In genomic region chr17:51740246-51740645, GRCm38 (mm10) we compare ENCODE assay signal across 16 mouse cellular contexts.
DNase-seq lines count a peak whose midpoint lies in the region; ATAC-seq and TF ChIP-seq lines count a peak whose summit lies in the region.
"Had no signal": no experiment of that assay in that cellular context is flagged by ENCODE, and none has a peak within 500 bp of the region (broad histone marks: within the 10 kb centered on the region; RNA-seq: fewer than 3 reads in every experiment).

No protein-coding gene starts in this region.

- H3K4me3 ChIP-seq in hindbrain, embryonic 14.5 days (replicated peaks; ENCODE audit: low read length): no peak overlapping the region
- no peak overlapping the region for H3K4me3 ChIP-seq in hindbrain, embryonic 13.5 days
- H3K4me3 ChIP-seq in lung, embryonic 14.5 days (ENCODE audit: low read depth, low read length): no peak overlapping the region
- H3K4me3 ChIP-seq in lung, postnatal 0 days (ENCODE audit: low read depth, low read length): no peak overlapping the region
- no peak overlapping the region for H3K4me3 ChIP-seq in intestine, embryonic 16.5 days (ENCODE audit: low read length)
- H3K4me3 ChIP-seq: heart, embryonic 12.5 days; hindbrain, embryonic 10.5 days; liver, embryonic 12.5 days; stomach, embryonic 15.5 days had no signal

- no peak for DNase-seq in hindbrain, embryonic 14.5 days (ENCODE audit: low spot score)
- no peak for DNase-seq in lung, embryonic 14.5 days
- DNase-seq in lung, postnatal 0 days (ENCODE audit: low spot score): no peak
- DNase-seq in ES-CJ7 (ENCODE audit: low read depth, low spot score): peak; percentile 25
- DNase-seq in lung, postnatal 14 days: no peak
- DNase-seq: adrenal gland, adult 2 months; cerebellum, adult 9-11 months; gastrocnemius, postnatal 36 days; right cerebral cortex, postnatal 25 days had no signal

- H3K36me3 ChIP-seq in hindbrain, embryonic 14.5 days (replicated peaks; ENCODE audit: control insufficient read depth, insufficient read depth): peaks cover 32% of the 10 kb centered on the region
- H3K36me3 ChIP-seq in hindbrain, embryonic 13.5 days: peaks cover 30% of the 10 kb centered on the region
- H3K36me3 ChIP-seq in lung, embryonic 14.5 days (ENCODE audit: insufficient read depth): 0 out of 2 replicates have a peak, but pooled peaks cover 2% of the 10 kb centered on the region
- no peaks in the 10 kb centered on the region for H3K36me3 ChIP-seq in lung, postnatal 0 days (ENCODE audit: insufficient read depth, low read length)
- no peaks in the 10 kb centered on the region for H3K36me3 ChIP-seq in intestine, embryonic 16.5 days (ENCODE audit: control insufficient read depth, insufficient read depth, low read length)
- H3K36me3 ChIP-seq: liver, embryonic 12.5 days; stomach, embryonic 15.5 days had no signal

- TF ChIP-seq CTCF in lung, embryonic 14.5 days (IDR thresholded peaks at IDR 0.05; ENCODE audit: low read depth): no peak
- TF ChIP-seq CTCF in lung, postnatal 0 days (IDR thresholded peaks at IDR 0.05): no peak

- TF ChIP-seq EP300 in lung, postnatal 0 days (IDR thresholded peaks at IDR 0.05): no peak

- 80% methylated on average over 15 of the region's 15 CpGs for WGBS in hindbrain, embryonic 14.5 days
- WGBS in hindbrain, embryonic 13.5 days: 86% methylated on average over 15 of the region's 15 CpGs
- 76% methylated on average over 15 of the region's 15 CpGs for WGBS in lung, embryonic 14.5 days
- WGBS in lung, postnatal 0 days: 76% methylated on average over 15 of the region's 15 CpGs
- 68% methylated on average over 15 of the region's 15 CpGs for WGBS in intestine, embryonic 16.5 days

- H3K4me2 ChIP-seq in hindbrain, embryonic 14.5 days (replicated peaks): no peak overlapping the region
- no peak overlapping the region for H3K4me2 ChIP-seq in hindbrain, embryonic 13.5 days
- H3K4me2 ChIP-seq in lung, embryonic 14.5 days: no peak overlapping the region
- H3K4me2 ChIP-seq in lung, postnatal 0 days (replicated peaks; ENCODE audit: low read depth, low read length): no peak overlapping the region
- no peak overlapping the region for H3K4me2 ChIP-seq in intestine, embryonic 16.5 days (ENCODE audit: low read depth, low read length)
- H3K4me2 ChIP-seq: heart, embryonic 12.5 days; liver, embryonic 12.5 days; stomach, embryonic 15.5 days had no signal

- ATAC-seq in hindbrain, embryonic 14.5 days (ENCODE audit: low FRiP score): peak; percentile 41; the same call in 1 of the 2 replicates
- no peak for ATAC-seq in hindbrain, embryonic 13.5 days (ENCODE audit: low FRiP score)
- ATAC-seq in lung, embryonic 14.5 days (ENCODE audit: insufficient read depth): peak; percentile 47
- no peak for ATAC-seq in lung, postnatal 0 days
- ATAC-seq in intestine, embryonic 16.5 days: peak; percentile 56; the same call in 1 of the 2 replicates
- ATAC-seq: liver, embryonic 12.5 days; Patski had no signal

- H3K9me3 ChIP-seq in hindbrain, embryonic 14.5 days (ENCODE audit: control insufficient read depth, low read length): no peaks in the 10 kb centered on the region
- no peaks in the 10 kb centered on the region for H3K9me3 ChIP-seq in hindbrain, embryonic 13.5 days
- H3K9me3 ChIP-seq in lung, embryonic 14.5 days (ENCODE audit: low read depth, low read length): no peaks in the 10 kb centered on the region
- no peaks in the 10 kb centered on the region for H3K9me3 ChIP-seq in lung, postnatal 0 days (ENCODE audit: low read length)
- no peaks in the 10 kb centered on the region for H3K9me3 ChIP-seq in intestine, embryonic 16.5 days (ENCODE audit: control insufficient read depth, low read length)
- H3K9me3 ChIP-seq: heart, embryonic 12.5 days; hindbrain, embryonic 10.5 days; liver, embryonic 12.5 days; stomach, embryonic 15.5 days had no signal

- H3K27ac ChIP-seq in hindbrain, embryonic 14.5 days: 0 out of 2 replicates have a peak overlapping the region, but pooled peaks have one; percentile 5
- H3K27ac ChIP-seq in hindbrain, embryonic 13.5 days: no peak overlapping the region
- no peak overlapping the region for H3K27ac ChIP-seq in lung, embryonic 14.5 days (ENCODE audit: low read depth)
- H3K27ac ChIP-seq in lung, postnatal 0 days (ENCODE audit: low read length): no peak overlapping the region
- H3K27ac ChIP-seq in intestine, embryonic 16.5 days (ENCODE audit: low read length): no peak overlapping the region
- H3K27ac ChIP-seq: hindbrain, embryonic 10.5 days; liver, embryonic 12.5 days; stomach, embryonic 15.5 days had no signal

- no peaks in the 10 kb centered on the region for H3K4me1 ChIP-seq in hindbrain, embryonic 14.5 days (replicated peaks; ENCODE audit: control insufficient read depth, insufficient read depth, low read length)
- H3K4me1 ChIP-seq in hindbrain, embryonic 13.5 days (replicated peaks): peaks cover 11% of the 10 kb centered on the region
- no peaks in the 10 kb centered on the region for H3K4me1 ChIP-seq in lung, embryonic 14.5 days (ENCODE audit: insufficient read depth)
- H3K4me1 ChIP-seq in lung, postnatal 0 days (ENCODE audit: insufficient read depth, low read depth, low read length): no peaks in the 10 kb centered on the region; the same call in 1 of the 2 replicates
- peaks cover 2% of the 10 kb centered on the region; the same call in 1 of the 2 replicates for H3K4me1 ChIP-seq in intestine, embryonic 16.5 days (ENCODE audit: control insufficient read depth, insufficient read depth, low read length)
- H3K4me1 ChIP-seq: heart, embryonic 12.5 days; liver, embryonic 12.5 days; stomach, embryonic 15.5 days had no signal

- H3K27me3 ChIP-seq in hindbrain, embryonic 14.5 days (ENCODE audit: control insufficient read depth, insufficient read depth, low read length): no peaks in the 10 kb centered on the region
- H3K27me3 ChIP-seq in hindbrain, embryonic 13.5 days: no peaks in the 10 kb centered on the region
- no peaks in the 10 kb centered on the region for H3K27me3 ChIP-seq in lung, embryonic 14.5 days (ENCODE audit: insufficient read depth, low read length)
- no peaks in the 10 kb centered on the region for H3K27me3 ChIP-seq in lung, postnatal 0 days (replicated peaks; ENCODE audit: insufficient read depth, low read length)
- H3K27me3 ChIP-seq in intestine, embryonic 16.5 days (replicated peaks; ENCODE audit: control insufficient read depth, insufficient read depth, low read length): no peaks in the 10 kb centered on the region
- H3K27me3 ChIP-seq: heart, embryonic 12.5 days; liver, embryonic 12.5 days; stomach, embryonic 15.5 days had no signal

- H3K9ac ChIP-seq in hindbrain, embryonic 14.5 days: no peak overlapping the region
- H3K9ac ChIP-seq in hindbrain, embryonic 13.5 days: no peak overlapping the region
- no peak overlapping the region for H3K9ac ChIP-seq in lung, embryonic 14.5 days
- no peak overlapping the region for H3K9ac ChIP-seq in lung, postnatal 0 days (replicated peaks; ENCODE audit: low read depth)
- H3K9ac ChIP-seq in intestine, embryonic 16.5 days (ENCODE audit: low read depth, low read length): no peak overlapping the region
- H3K9ac ChIP-seq: heart, embryonic 12.5 days; liver, embryonic 12.5 days; stomach, embryonic 15.5 days had no signal

Comparison
In these comparisons a context has a peak if more than half of its experiments do, and no peak if none do; other contexts are left out.
1. ATAC-seq: peak in hindbrain, embryonic 14.5 days (single experiment), lung, embryonic 14.5 days (single experiment) and intestine, embryonic 16.5 days (single experiment); none in hindbrain, embryonic 13.5 days (single experiment) and lung, postnatal 0 days (single experiment).